Mouse (Mus musculus) gastrocnemius, postnatal 36 days (tissue): ENCODE results near the gene Baiap2l2. TPM values are rescaled to one million over a fixed set of nuclear protein-coding genes. Genes with fewer than 3 reads are reported as not detected.

ENCODE experiments used
- DNase-seq, 2 experiments: peaks; one replicate each; pipeline ENCODE4 v3.0.0; 2022
- intact Hi-C: fragments of 180-260 bp; cut with DNase I; formaldehyde crosslinking; loops from one replicate; pipeline ENCODE4 v1.15.1; 2025
- long read RNA-seq, 2 experiments: library from polyadenylated mRNA; stranded (forward); transcript quantifications; one replicate each; pipeline ENCODE4 v2.0.0; 2021
- total RNA-seq, 2 experiments: library from RNA; stranded (reverse); gene quantifications; 2 replicates each; pipeline ENCODE4 v1.2.3; 2021

The Baiap2l2 gene
- 1 to 10 TPM; 1.0 to 1.5 TPM for total RNA-seq
- long read RNA-seq, experiment 1, partial matches to known transcripts, result 0 of 4 reads
- long read RNA-seq, experiment 1, other reads (novel, unspliced or antisense), result 4 of 4 reads
- long read RNA-seq, experiment 2, partial matches to known transcripts, result 3 of 3 reads
- long read RNA-seq, experiment 2, other reads (novel, unspliced or antisense), result 0 of 3 reads

DNA sequence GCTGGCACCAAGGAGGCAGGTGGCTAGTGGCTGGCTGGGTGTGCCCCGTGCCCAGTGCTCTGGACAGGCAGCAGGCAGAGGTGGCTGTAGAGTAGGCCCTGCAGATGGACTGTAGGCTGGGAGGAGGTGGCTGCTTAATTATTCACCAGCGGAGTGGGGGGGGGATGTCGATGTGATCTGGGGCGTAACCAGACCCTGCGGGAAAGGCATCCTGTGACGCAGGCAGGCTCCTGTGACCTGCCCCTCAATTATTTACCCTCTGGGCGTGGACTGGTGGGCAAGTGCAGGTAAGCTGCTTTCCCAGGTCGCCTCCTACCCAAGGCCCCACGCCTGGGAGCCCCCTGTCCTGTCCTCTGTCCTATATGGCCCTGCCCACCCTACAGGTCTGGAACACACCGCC is at the start of gene Baiap2l2:
Baiap2l2 (minus strand) TSS at position 139 of the 400 bp plus-strand sequence.
- intact Hi-C loops, result no loop called here
- no peak for DNase-seq

DNA sequence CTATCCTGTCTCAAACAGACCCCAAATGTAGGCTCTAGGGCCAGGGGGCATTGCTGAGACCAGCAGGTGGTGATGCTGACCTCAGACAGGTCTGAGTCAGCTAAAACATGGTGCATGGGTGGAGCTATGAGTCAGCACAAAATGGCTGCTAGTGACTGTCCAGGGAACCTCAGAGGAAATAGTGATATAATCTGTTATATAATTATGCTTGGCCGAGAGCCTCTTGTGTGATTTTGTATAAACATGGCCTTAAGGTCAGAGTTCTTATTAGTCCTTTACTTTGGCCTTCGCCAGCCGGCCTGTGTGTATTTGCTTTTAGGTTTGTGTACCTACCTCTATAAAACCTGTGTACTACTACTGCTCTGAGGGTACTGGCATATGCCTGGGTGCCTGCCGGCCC is 48.1 kb upstream of the Baiap2l2 start:
- intact Hi-C loops, result no loop called here
- no peak for DNase-seq

DNA sequence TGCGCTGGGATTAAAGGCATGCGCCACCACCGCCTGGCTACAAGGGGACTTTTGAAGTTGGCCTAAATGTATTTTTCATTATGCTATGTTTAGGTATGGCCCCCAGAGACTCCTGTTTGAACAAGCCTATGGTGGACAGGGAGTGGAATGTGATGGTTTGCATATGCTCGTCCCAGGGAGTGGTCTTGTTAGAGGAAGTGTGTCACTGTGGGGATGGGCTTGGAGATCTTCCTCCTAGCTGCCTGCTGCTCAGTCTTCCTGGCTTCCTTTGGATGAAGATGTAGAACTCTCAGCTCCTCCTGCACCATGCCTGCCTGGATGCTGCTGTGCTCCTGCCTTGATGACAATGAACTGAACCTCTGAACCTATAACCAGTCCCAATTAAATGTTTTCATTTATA is 45.2 kb upstream of the Baiap2l2 start:
- intact Hi-C loops, result no loop called here

GRCm38 (mm10) chr15:79329979-79330363 is 44.6 kb upstream of the Baiap2l2 start:
- intact Hi-C loops, result no loop called here
- no peak for DNase-seq

More for the DNA sequence above, 45.2 kb upstream of the Baiap2l2 start:
- DNase-seq, result no peak

DNA sequence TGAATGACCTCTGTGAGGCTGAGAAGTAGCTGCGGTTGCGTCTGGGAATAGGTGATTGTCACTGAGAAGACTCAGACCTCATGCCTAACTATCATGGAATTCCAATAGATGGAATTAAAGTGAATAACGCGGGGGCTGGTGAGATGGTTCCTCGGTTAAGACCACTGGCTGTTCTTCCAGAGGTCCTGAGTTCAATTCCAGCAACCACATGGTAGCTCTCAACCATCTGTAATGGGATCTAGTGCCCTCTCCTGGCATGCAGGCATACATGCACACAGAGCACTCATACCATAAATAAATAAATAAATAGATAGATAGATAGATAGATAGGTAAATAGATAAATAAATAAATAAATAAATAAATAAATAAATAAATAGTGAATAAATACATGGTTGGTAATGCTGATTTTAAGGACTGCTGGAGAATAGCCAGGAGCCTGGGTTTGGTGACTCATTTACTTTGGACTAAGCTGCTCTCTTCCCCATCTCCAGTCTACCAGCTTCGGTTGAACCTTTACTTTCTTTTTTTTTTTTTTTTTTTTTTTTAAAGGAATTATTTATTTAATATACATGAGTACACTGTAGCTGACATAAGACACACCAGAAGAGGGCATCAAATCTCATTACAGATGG is 44.1 kb upstream of the Baiap2l2 start:
- intact Hi-C loops, result no loop called here
- DNase-seq, result no peak

DNA sequence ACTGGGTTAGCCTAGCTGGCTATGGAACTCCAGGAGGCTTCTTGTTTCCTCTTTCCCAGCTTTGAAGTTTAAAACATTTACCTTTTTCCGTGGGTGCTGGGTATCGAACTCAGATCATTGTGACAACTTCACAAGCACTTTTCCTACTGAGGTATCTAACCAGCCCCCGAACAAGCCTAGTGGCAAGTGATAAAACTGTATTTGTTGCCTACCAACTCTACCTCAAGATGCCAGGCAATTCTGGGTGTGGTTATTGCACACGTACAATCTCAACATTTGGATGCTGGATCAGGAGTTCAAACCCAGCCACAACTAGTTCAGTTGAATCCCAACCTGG is 43.6 kb upstream of the Baiap2l2 start:
- intact Hi-C loops, result no loop called here
- DNase-seq, result no peak

DNA sequence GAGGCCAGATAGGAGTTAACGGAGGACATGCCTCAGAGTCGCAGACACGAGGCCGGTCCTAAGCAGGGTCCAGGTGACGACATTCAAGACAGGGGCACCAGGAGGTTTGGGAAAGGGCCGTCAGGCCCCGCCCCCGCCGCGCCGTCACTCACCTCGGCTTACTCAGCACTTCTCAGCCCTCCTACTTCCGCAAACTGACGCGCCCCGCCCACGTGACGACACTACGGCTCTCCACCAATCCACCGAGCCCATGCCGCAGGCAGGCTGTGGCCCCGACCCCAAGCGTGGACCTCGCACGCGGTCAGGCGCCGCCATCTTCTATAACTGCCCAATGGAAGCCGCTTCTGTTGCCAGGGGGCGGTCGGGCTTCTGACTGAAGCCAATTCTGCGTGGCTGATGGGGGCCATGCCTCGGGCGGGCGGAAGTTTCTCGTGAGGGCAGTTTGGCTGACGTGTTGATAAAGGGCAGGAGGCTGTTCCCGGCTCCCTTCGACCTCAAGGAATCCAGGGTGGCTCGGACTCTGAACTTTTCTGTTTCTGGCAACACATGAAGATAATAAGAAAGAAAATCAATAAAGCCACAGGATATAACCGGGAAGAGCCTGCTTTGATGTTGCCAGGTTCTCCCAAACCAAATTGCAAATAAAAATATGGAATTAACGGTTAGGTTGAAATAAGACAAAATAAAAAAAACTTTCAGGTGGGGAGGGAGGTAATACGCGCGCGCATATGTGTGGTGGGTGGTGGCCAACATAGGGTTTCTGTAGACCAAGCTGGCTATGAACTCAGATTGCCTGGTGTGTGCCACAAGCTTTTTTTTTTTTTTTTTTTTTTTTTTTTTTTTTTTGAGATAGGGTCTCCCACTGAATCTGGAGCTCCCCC is 43.0 kb upstream of the Baiap2l2 start, which contains the start of gene Pla2g6:
Pla2g6 (minus strand) TSS at position 333 of the 881 bp plus-strand sequence.
- DNase-seq, result peak; percentile 97 to 99
- intact Hi-C loops, result no loop called here

- no peak for DNase-seq
- intact Hi-C loops, result no loop called here
Measured at GRCm38 (mm10) chr15:79326971-79327961, 41.9 kb upstream of the Baiap2l2 start.

DNA sequence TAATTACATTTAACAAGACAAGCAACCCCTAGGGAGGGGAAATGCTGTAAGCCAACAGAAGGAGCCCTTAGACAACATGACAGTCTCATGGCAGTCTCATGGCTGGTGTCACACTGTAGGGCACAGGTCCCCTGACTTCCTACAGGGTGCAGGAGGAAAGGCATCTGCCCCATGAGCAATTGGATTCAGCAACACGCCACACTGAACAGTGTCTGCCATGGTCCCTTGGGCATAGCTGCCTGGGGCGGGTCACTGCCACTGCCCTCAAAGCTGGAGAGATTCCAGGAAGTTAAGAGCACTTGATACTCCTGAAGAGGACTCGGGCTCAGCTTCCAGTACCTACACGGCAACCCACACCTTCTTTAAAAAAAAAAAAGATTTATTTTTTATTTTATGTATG is 40.9 kb upstream of the Baiap2l2 start:
- intact Hi-C loops, result no loop called here
- no peak for DNase-seq

DNA sequence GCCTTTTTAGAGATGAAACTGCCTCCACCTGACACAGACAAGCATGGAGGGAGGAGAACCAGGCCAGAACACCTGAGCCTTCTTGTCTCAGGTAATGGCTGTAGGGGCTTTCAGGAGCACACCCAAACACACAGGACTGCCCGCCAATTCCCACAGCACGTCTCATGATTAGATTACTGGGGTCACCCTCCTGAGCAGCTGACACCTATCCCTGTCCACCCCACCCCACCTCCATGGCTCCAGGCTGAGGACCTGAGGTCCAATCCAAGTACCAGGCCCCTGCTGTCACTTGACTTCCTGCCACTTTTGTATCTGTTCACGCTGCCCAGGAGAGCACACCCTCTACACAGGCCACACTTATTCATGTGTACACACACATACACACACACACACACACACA is 40.4 kb upstream of the Baiap2l2 start:
- DNase-seq, result no peak
- intact Hi-C loops, result no loop called here

- no peak for DNase-seq
- intact Hi-C loops, result no loop called here
Measured at GRCm38 (mm10) chr15:79324373-79324772, 39.0 kb upstream of the Baiap2l2 start.

- intact Hi-C loops, result no loop called here
- no peak for DNase-seq
Measured at GRCm38 (mm10) chr15:79323791-79324155, 38.4 kb upstream of the Baiap2l2 start.

DNA sequence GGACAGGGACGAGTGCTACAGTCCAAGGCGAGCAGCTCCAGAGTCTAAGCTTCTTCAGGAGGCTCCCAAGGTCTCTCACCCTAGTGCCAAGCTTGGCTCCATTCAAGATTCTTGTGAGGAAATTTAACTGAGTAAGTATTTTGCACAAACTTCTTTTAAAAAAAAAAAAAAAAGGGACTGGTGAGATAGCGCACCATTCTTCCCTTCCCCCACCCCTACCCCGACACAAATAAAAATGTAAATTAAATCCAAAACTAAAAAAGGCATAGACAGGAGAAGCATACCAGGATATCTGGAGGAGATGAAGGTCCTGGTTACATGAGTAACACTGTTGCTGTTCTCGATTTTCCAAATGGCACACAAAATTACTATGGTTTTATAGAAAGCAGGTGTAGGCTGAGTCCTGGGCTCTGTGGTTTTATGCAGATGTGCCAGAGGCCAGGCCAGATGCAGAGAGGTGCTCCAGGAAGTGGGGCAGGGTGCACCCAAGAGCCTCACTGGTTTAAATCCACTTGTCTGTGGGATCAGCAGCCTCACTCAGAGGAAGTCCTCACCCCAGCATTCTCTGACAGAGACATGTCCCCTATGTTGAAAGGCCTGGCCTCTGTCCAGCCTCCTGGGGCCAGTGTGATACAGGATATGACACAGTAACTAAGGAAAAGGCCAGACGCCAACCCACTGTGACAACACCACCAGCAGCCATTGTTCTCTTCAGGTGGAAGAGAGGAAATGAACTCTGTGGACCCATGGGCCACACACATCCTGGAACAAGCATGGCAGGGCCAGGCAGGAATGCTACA is 37.9 kb upstream of the Baiap2l2 start:
- intact Hi-C loops, result no loop called here
- peak in 1 of 2 experiments; percentile 58 for DNase-seq

GRCm38 (mm10) chr15:79322281-79322990 is 37.1 kb upstream of the Baiap2l2 start:
- intact Hi-C loops, result no loop called here
- no peak for DNase-seq

DNA sequence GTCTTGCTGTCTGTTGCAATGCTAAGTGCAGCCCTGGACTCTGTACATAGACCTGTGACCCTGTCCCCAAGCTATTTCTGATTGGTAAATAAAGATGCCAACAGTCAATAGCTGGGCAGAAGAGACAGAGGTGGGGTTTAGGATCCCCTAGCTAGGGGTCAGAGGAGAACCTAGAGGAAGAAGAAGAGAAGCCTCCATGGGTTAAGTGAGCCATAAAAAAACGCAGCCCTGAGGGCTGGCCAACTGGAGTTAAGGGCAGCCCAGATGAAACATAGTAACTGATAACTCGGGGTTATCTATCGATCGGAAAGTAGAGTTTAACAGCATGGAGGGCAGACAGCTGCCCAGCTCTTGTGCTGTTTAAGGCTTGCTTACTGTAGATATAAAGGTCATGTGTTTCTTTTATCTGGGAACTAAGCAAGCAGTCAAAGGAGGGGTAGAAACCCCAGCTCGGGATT is 36.4 kb upstream of the Baiap2l2 start:
- no peak for DNase-seq
- intact Hi-C loops, result no loop called here

GRCm38 (mm10) chr15:79313848-79314369 is 28.6 kb upstream of the Baiap2l2 start:
- intact Hi-C loops, result no loop called here
- DNase-seq, result no peak

DNA sequence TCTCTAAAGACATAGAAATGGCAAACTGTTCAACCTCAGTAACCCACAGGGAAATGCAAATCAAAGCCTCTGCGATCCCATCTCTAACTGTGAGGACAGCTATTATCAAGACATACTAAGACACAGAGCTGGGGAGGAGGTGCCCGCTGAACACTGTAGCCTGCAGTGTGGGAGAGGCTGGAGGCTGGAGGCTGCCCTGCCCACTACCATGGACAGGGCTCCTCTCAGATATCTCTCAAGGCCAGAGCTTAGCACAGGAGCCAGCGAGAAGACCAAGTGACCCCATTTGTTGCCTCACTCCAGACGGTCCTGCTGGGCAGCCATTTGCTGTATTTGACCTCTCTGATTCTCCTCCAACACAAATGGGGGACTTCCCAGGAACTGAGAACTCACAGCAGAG is 22.5 kb upstream of the Baiap2l2 start:
- DNase-seq, result no peak
- intact Hi-C loops, result no loop called here

DNA sequence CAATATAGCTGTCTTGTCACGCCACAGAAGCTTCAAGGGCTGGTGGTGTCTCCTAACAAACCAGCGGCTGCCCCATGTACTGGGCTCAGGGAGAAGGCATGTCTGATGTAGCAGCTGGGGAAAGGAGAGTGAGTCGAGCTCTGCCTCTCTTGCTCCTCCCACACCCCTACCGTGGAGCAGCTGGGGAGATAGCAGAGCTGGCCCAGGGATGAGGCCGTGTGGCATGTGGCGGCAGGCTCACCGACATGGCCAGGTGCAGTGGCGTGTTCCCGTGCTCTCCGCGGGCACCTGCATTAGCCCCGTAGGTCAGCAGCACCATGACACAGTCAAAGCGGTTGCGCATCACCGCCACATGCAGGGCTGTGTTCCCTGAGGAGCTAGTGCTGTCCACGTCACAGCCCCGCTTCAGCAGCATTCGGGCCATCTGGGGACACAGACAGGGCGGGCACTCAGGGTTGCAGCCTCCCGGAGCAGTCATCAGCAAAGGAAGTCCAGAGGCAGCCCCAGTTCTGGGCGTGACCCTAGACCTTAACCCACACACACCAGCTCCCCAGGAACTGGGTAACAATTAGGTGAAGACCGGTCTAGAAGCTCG is 20.8 kb upstream of the Baiap2l2 start:
- intact Hi-C loops, result no loop called here

More for the DNA sequence above, 20.8 kb upstream of the Baiap2l2 start:
- DNase-seq, result no peak
